Mouse (Mus musculus): ENCODE measurements around the gene Trem3. TPM values are rescaled to one million over a fixed set of nuclear protein-coding genes. Genes with fewer than 3 reads are reported as not detected.

The Trem3 gene
- polyA plus RNA-seq, 1 experiment from 2014 or later: not detected

DNA sequence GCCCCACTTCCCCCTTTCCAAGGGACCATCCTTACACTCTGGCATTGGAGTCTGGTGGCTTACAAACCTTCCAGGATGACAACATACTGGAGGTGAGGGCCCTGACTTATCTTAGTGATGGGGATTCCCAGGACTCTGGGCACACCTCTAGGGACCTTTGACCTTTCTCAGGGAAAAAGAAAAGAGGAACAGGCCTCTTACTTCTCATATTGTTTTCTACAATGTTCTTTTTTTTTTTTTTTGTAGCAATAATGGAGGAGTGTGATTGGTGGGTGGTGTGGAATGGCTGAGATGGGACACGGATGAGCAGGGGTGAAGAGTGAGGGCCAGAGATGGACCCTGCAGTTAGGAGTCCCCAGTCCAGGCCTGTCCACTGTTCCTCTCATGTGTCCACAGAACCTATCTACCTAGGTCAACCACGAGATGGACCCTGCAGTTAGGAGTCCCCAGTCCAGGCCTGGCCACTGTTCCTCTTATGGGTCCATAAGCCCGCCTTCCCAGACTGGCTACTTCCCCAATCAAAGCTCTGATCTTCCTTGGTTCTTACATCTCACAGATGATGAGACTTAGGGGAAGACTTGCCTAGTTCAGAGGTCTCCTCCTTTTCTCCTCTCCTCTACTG, 16.3 kb downstream of the Trem3 start, which contains the start of gene Treml4:
Treml4 (plus strand) TSS at position 555 of the 622 bp plus-strand sequence.
- Histone ChIP-seq H3K27me3 (ENCODE audit: control insufficient read depth, insufficient read depth, low read length) (no peaks in the 10 kb centered on the region), H3K4me1 (ENCODE audit: control insufficient read depth in 2 of 2, insufficient read depth in 2 of 2, low read length in 2 of 2) (no peaks in the 10 kb centered on the region), H3K36me3 (ENCODE audit: control insufficient read depth, insufficient read depth, low read length) (no peaks in the 10 kb centered on the region), H3K4me3 (ENCODE audit: control insufficient read depth in 1 of 2, insufficient read depth in 1 of 2, low read depth in 1 of 2, low read length in 2 of 2) (no peak within 1 kb of the TSS), H3K4me2 (ENCODE audit: low read length) (no peak within 1 kb of the TSS), H3K9me3 (ENCODE audit: control insufficient read depth, low read length) (peaks cover 13% of the 10 kb centered on the region; the same call in 1 of the 2 replicates), H3K27ac (replicated peaks in 1 of 2; ENCODE audit: control insufficient read depth in 1 of 2, insufficient read depth in 1 of 2, low read depth in 2 of 2, low read length in 2 of 2) (no peak within 1 kb of the TSS), H3K9ac (ENCODE audit: low read length) (no peak within 1 kb of the TSS)
- WGBS: 74% methylated on average over 3 of the region's 3 CpGs
- ATAC-seq (ENCODE audit: insufficient number of reproducible peaks, insufficient read depth, low FRiP score, low read depth): no peak

DNA sequence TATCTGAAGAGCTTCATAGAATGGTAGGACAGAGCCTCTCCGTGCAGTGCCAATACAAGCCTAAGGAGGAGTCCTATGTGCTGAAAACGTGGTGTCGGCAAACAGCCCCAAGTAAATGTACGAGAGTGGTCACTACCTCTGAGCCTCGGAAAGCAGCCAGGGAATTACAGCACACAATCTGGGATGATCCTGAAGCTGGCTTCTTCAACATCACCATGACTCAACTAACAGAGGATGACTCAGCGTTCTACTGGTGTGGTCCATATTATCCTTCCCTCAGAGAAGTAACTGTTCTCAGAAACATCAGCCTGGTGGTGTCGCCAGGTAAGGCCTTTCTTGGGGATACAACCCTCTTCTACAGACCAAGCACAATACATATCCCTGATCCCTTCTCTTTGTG, 17.1 kb downstream of the Trem3 start:
- no peak overlapping the region for H3K9ac ChIP-seq (ENCODE audit: low read length)
- no peak overlapping the region for H3K27ac ChIP-seq (replicated peaks in 1 of 2; ENCODE audit: control insufficient read depth in 1 of 2, insufficient read depth in 1 of 2, low read depth in 2 of 2, low read length in 2 of 2)
- no peaks in the 10 kb centered on the region for H3K27me3 ChIP-seq (ENCODE audit: control insufficient read depth, insufficient read depth, low read length)
- no peak for ATAC-seq (ENCODE audit: insufficient number of reproducible peaks, insufficient read depth, low FRiP score, low read depth)
- WGBS: 79% methylated on average over 7 of the region's 7 CpGs
- H3K4me3 ChIP-seq (ENCODE audit: control insufficient read depth in 1 of 2, insufficient read depth in 1 of 2, low read depth in 1 of 2, low read length in 2 of 2): no peak overlapping the region
- H3K4me1 ChIP-seq (ENCODE audit: control insufficient read depth in 2 of 2, insufficient read depth in 2 of 2, low read length in 2 of 2): no peaks in the 10 kb centered on the region
- H3K36me3 ChIP-seq (ENCODE audit: control insufficient read depth, insufficient read depth, low read length): no peaks in the 10 kb centered on the region
- H3K9me3 ChIP-seq (ENCODE audit: control insufficient read depth, low read length): peaks cover 5% of the 10 kb centered on the region; the same call in 1 of the 2 replicates
- no peak overlapping the region for H3K4me2 ChIP-seq (ENCODE audit: low read length)

DNA sequence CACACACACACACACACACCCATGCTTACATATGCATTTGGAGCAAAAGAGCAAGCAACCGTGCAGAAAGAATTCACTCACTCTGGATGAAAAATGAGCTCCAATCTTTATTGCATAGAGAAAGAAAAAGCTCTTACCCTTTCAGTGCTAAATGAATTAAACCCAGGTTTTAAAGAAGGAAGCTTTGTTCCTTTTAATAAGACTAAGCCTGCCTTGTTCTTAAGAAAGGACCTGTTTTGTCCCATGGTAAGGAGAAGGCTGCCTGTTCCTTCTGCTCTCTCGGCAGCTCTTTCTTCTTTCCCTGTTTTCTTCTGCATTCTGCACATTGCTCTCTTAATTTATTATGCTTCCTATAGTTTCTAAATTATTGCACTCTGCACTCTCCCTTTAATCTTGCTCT, 18.6 kb downstream of the Trem3 start:
- H3K9me3 ChIP-seq (ENCODE audit: control insufficient read depth, low read length): no peaks in the 10 kb centered on the region
- 46% methylated on average over 2 of the region's 2 CpGs for WGBS
- no peaks in the 10 kb centered on the region for H3K4me1 ChIP-seq (ENCODE audit: control insufficient read depth in 2 of 2, insufficient read depth in 2 of 2, low read length in 2 of 2)
- H3K36me3 ChIP-seq (ENCODE audit: control insufficient read depth, insufficient read depth, low read length): no peaks in the 10 kb centered on the region
- no peak overlapping the region for H3K4me3 ChIP-seq (ENCODE audit: control insufficient read depth in 1 of 2, insufficient read depth in 1 of 2, low read depth in 1 of 2, low read length in 2 of 2)
- no peak overlapping the region for H3K4me2 ChIP-seq (ENCODE audit: low read length)
- H3K27me3 ChIP-seq (ENCODE audit: control insufficient read depth, insufficient read depth, low read length): no peaks in the 10 kb centered on the region
- H3K27ac ChIP-seq (replicated peaks in 1 of 2; ENCODE audit: control insufficient read depth in 1 of 2, insufficient read depth in 1 of 2, low read depth in 2 of 2, low read length in 2 of 2): no peak overlapping the region
- ATAC-seq (ENCODE audit: insufficient number of reproducible peaks, insufficient read depth, low FRiP score, low read depth): no peak
- no peak overlapping the region for H3K9ac ChIP-seq (ENCODE audit: low read length)

DNA sequence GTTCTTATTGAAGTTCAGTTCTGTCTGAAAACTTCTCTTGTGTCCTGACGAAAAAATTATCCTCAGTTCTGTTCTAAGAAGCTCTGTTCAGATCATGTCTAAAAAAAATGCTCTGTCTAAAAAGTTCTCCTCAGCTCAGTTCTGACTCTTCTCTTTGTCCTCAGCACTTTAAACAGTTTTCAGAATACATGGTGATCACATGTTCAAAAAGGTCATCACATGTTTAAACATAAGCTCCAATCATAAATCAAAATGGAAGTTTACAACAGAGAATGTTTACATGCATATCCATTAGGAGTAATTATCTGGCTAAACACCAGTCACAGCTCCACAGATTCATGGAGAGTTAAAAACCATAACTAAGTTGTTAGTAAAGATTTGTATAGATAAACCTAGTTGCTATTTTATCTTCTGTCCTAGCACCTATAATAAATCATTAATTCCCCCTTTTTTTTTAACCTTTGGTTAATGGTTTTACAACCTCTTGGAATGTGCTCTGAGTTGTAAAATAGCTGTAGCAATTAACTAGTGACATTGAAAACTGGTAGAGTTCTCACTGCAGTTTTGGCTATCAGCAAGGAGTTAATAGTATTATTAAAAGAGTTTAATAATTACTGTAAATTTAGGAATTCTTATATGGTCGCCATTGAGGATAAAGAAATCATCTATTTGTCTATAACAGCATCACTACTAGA, 19.2 kb downstream of the Trem3 start:
- no peak for ATAC-seq (ENCODE audit: insufficient number of reproducible peaks, insufficient read depth, low FRiP score, low read depth)
- H3K4me3 ChIP-seq (ENCODE audit: control insufficient read depth in 1 of 2, insufficient read depth in 1 of 2, low read depth in 1 of 2, low read length in 2 of 2): no peak overlapping the region
- H3K9ac ChIP-seq (ENCODE audit: low read length): no peak overlapping the region
- no peaks in the 10 kb centered on the region for H3K36me3 ChIP-seq (ENCODE audit: control insufficient read depth, insufficient read depth, low read length)
- WGBS: 46% methylated on average over 2 of the region's 2 CpGs
- H3K27me3 ChIP-seq (ENCODE audit: control insufficient read depth, insufficient read depth, low read length): no peaks in the 10 kb centered on the region
- no peaks in the 10 kb centered on the region for H3K9me3 ChIP-seq (ENCODE audit: control insufficient read depth, low read length)
- H3K4me2 ChIP-seq (ENCODE audit: low read length): no peak overlapping the region
- no peak overlapping the region for H3K27ac ChIP-seq (replicated peaks in 1 of 2; ENCODE audit: control insufficient read depth in 1 of 2, insufficient read depth in 1 of 2, low read depth in 2 of 2, low read length in 2 of 2)
- H3K4me1 ChIP-seq (ENCODE audit: control insufficient read depth in 2 of 2, insufficient read depth in 2 of 2, low read length in 2 of 2): no peaks in the 10 kb centered on the region

DNA sequence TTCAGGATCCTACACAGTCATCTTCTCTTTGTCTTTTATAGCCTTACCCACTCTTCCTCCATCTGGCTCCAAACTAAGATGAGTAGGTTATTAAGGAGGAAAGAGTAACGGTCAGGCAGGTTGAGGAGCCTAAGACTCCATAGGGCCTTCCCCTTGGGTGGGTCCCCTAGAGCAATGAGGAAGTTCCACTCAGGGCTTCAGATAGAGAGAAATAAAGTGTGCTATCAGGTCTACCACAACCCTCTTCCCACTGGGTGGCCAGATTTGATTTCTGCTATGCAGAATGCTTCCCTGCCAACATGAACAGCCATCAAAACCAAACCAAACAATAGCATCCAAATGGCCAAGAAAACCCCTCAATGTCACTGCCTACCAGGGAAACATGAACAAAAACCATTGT, 20.0 kb downstream of the Trem3 start:
- Histone ChIP-seq H3K9me3 (ENCODE audit: control insufficient read depth, low read length) (no peaks in the 10 kb centered on the region), H3K27me3 (ENCODE audit: control insufficient read depth, insufficient read depth, low read length) (no peaks in the 10 kb centered on the region), H3K36me3 (ENCODE audit: control insufficient read depth, insufficient read depth, low read length) (no peaks in the 10 kb centered on the region), H3K4me3 (ENCODE audit: control insufficient read depth in 1 of 2, insufficient read depth in 1 of 2, low read depth in 1 of 2, low read length in 2 of 2) (no peak overlapping the region), H3K4me2 (ENCODE audit: low read length) (no peak overlapping the region), H3K4me1 (ENCODE audit: control insufficient read depth in 2 of 2, insufficient read depth in 2 of 2, low read length in 2 of 2) (no peaks in the 10 kb centered on the region), H3K9ac (ENCODE audit: low read length) (no peak overlapping the region), H3K27ac (replicated peaks in 1 of 2; ENCODE audit: control insufficient read depth in 1 of 2, insufficient read depth in 1 of 2, low read depth in 2 of 2, low read length in 2 of 2) (no peak overlapping the region)
- 88% methylated on average over 1 of the region's 1 CpGs for WGBS
- ATAC-seq (ENCODE audit: insufficient number of reproducible peaks, insufficient read depth, low FRiP score, low read depth): no peak

DNA sequence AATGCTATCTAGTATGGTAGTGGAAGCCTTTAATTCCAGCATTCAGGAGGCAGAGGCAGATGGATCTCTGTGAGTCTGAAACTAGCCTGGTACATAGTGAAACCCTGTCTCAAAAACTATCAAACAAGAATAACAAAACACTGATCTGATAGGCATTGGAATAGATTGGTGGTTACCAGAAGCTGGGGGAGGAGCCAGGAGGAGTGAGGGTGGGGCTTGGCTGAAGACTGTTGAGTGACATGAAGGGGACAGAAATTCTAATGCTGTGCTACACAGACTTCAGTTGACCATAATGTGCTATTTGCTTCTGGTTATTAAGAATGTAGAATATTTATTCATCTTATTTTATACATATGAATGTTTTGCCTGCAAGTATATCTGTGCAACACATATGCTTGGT, 20.7 kb downstream of the Trem3 start:
- Histone ChIP-seq H3K9ac (ENCODE audit: low read length) (no peak overlapping the region), H3K27me3 (ENCODE audit: control insufficient read depth, insufficient read depth, low read length) (no peaks in the 10 kb centered on the region), H3K4me3 (ENCODE audit: control insufficient read depth in 1 of 2, insufficient read depth in 1 of 2, low read depth in 1 of 2, low read length in 2 of 2) (no peak overlapping the region), H3K27ac (replicated peaks in 1 of 2; ENCODE audit: control insufficient read depth in 1 of 2, insufficient read depth in 1 of 2, low read depth in 2 of 2, low read length in 2 of 2) (no peak overlapping the region), H3K36me3 (ENCODE audit: control insufficient read depth, insufficient read depth, low read length) (no peaks in the 10 kb centered on the region), H3K4me2 (ENCODE audit: low read length) (no peak overlapping the region), H3K4me1 (ENCODE audit: control insufficient read depth in 2 of 2, insufficient read depth in 2 of 2, low read length in 2 of 2) (no peaks in the 10 kb centered on the region), H3K9me3 (ENCODE audit: control insufficient read depth, low read length) (no peaks in the 10 kb centered on the region)
- ATAC-seq (ENCODE audit: insufficient number of reproducible peaks, insufficient read depth, low FRiP score, low read depth): no peak

DNA sequence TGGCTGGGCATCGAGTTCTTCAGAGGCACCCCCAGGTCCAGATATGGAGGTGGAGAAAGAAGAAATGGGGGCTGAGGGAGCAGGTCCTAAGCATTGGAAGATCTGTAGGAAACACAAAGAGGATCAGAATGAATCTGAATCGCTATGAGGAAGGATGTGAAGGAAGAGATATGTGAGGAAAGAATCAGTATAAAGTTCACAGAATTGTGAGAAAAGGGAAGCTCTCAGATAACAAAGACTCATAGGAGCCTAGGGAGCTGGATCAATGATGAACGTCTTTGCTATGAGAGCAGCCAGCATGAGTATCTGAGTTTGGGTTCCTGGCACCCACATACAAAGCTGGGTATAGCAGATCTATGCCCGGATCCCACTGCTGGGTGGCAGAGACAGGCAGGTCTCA, 22.3 kb downstream of the Trem3 start:
- Histone ChIP-seq H3K36me3 (ENCODE audit: control insufficient read depth, insufficient read depth, low read length) (no peaks in the 10 kb centered on the region), H3K27me3 (ENCODE audit: control insufficient read depth, insufficient read depth, low read length) (no peaks in the 10 kb centered on the region), H3K4me1 (ENCODE audit: control insufficient read depth in 2 of 2, insufficient read depth in 2 of 2, low read length in 2 of 2) (no peaks in the 10 kb centered on the region), H3K4me2 (ENCODE audit: low read length) (no peak overlapping the region), H3K27ac (replicated peaks in 1 of 2; ENCODE audit: control insufficient read depth in 1 of 2, insufficient read depth in 1 of 2, low read depth in 2 of 2, low read length in 2 of 2) (no peak overlapping the region), H3K4me3 (ENCODE audit: control insufficient read depth in 1 of 2, insufficient read depth in 1 of 2, low read depth in 1 of 2, low read length in 2 of 2) (no peak overlapping the region), H3K9ac (ENCODE audit: low read length) (no peak overlapping the region), H3K9me3 (ENCODE audit: control insufficient read depth, low read length) (no peaks in the 10 kb centered on the region)
- no peak for ATAC-seq (ENCODE audit: insufficient number of reproducible peaks, insufficient read depth, low FRiP score, low read depth)
- 63% methylated on average over 4 of the region's 4 CpGs for WGBS

DNA sequence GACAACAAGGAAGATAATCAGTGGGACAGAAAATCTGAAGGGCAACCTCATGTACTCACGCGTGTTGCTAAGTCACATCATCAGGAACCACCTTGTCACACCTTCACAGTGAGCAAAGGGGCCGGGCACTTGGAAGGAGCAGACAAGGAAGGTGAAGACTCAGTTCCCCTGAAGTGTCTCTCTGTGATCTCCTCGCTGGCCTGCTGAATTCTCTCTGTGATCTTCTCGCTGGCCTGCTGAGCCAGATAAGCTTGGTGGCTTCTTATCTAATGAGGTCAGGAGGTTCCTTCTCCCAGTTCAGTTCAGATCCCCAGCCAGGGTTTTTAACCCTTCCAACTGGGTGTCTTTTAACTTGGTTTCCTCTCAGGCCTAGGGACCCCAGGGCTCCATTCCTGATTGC, 24.6 kb downstream of the Trem3 start:
- no peaks in the 10 kb centered on the region for H3K9me3 ChIP-seq (ENCODE audit: control insufficient read depth, low read length)
- no peak overlapping the region for H3K9ac ChIP-seq (ENCODE audit: low read length)
- H3K36me3 ChIP-seq (ENCODE audit: control insufficient read depth, insufficient read depth, low read length): no peaks in the 10 kb centered on the region
- H3K27me3 ChIP-seq (ENCODE audit: control insufficient read depth, insufficient read depth, low read length): no peaks in the 10 kb centered on the region
- H3K4me1 ChIP-seq (ENCODE audit: control insufficient read depth in 2 of 2, insufficient read depth in 2 of 2, low read length in 2 of 2): no peaks in the 10 kb centered on the region
- H3K4me3 ChIP-seq (ENCODE audit: control insufficient read depth in 1 of 2, insufficient read depth in 1 of 2, low read depth in 1 of 2, low read length in 2 of 2): no peak overlapping the region
- H3K4me2 ChIP-seq (ENCODE audit: low read length): no peak overlapping the region
- no peak overlapping the region for H3K27ac ChIP-seq (replicated peaks in 1 of 2; ENCODE audit: control insufficient read depth in 1 of 2, insufficient read depth in 1 of 2, low read depth in 2 of 2, low read length in 2 of 2)
- ATAC-seq (ENCODE audit: insufficient number of reproducible peaks, insufficient read depth, low FRiP score, low read depth): no peak
- WGBS: 43% methylated on average over 5 of the region's 5 CpGs
